Mouse (Mus musculus) megakaryocyte, embryonic 14.5 days (primary cell): ENCODE measurements around the gene Ubtf. TPM values are rescaled to one million over a fixed set of nuclear protein-coding genes. Genes with fewer than 3 reads are reported as not detected.

Source experiments
- H3K27me3 ChIP-seq: replicated peaks from 2 replicates; pipeline ENCODE3; 2012; ENCODE audit warnings: inconsistent platforms
- H3K36me3 ChIP-seq: replicated peaks from 2 replicates; pipeline ENCODE3; 2012; ENCODE audit warnings: low read length, inconsistent platforms, mixed read lengths
- H3K4me1 ChIP-seq: 2 replicates; pipeline ENCODE4 v1.6.1; 2012; ENCODE audit warnings: inconsistent platforms
- H3K4me3 ChIP-seq: replicated peaks from 2 replicates; pipeline ENCODE3; 2012; ENCODE audit warnings: moderate library complexity, mild to moderate bottlenecking, inconsistent platforms
- H3K9me3 ChIP-seq: 2 replicates; pipeline ENCODE4 v1.6.1; 2012; ENCODE audit warnings: inconsistent platforms
- FLI1 ChIP-seq: IDR thresholded peaks from 2 replicates; pipeline ENCODE4 v1.6.1; 2012; ENCODE audit warnings: low read length, inconsistent platforms, mixed read lengths
- GATA1 ChIP-seq: IDR thresholded peaks from 3 replicates; pipeline ENCODE4 v1.6.1; 2012; ENCODE audit warnings: mixed read lengths, low read length, inconsistent platforms, borderline replicate concordance
- polyA plus RNA-seq: library from polyadenylated mRNA; stranded (reverse); fragments of >175 nt; gene quantifications from 2 replicates; pipeline ENCODE4 v1.2.3, GENCODE M21; 2012; ENCODE audit warnings: low replicate concordance; ENCODE audit not compliant: insufficient read depth

The Ubtf gene
- polyA plus RNA-seq, 1 experiment: 85.8 TPM

- TF ChIP-seq GATA1 (no peak), FLI1 (no peak)
- peaks cover 22% of the 10 kb centered on the region for H3K27me3 ChIP-seq
- H3K9me3 ChIP-seq: no peaks in the 10 kb centered on the region
- peak overlapping the region; percentile 92 for H3K4me3 ChIP-seq
- peaks cover 26% of the 10 kb centered on the region for H3K4me1 ChIP-seq
- peaks cover 10% of the 10 kb centered on the region for H3K36me3 ChIP-seq
Measured at GRCm38 (mm10) chr11:102319941-102320685, 571 bp upstream of the Ubtf start.

GRCm38 (mm10) chr11:102318576-102319409 is 749 bp downstream of the Ubtf start:
- no peaks in the 10 kb centered on the region for H3K9me3 ChIP-seq
- peak overlapping the region; percentile 92 for H3K4me3 ChIP-seq
- H3K27me3 ChIP-seq: peaks cover 18% of the 10 kb centered on the region
- TF ChIP-seq FLI1 (no peak), GATA1 (no peak)
- peaks cover 23% of the 10 kb centered on the region for H3K36me3 ChIP-seq
- H3K4me1 ChIP-seq: peaks cover 37% of the 10 kb centered on the region

GRCm38 (mm10) chr11:102317901-102318575 is 1.5 kb downstream of the Ubtf start:
- peaks cover 12% of the 10 kb centered on the region for H3K27me3 ChIP-seq
- H3K9me3 ChIP-seq: no peaks in the 10 kb centered on the region
- H3K4me1 ChIP-seq: peaks cover 44% of the 10 kb centered on the region
- TF ChIP-seq GATA1: no peak
- no peak for TF ChIP-seq FLI1
- peak overlapping the region; percentile 92 for H3K4me3 ChIP-seq
- H3K36me3 ChIP-seq: peaks cover 31% of the 10 kb centered on the region

- peaks cover 37% of the 10 kb centered on the region for H3K36me3 ChIP-seq
- peaks cover 50% of the 10 kb centered on the region for H3K4me1 ChIP-seq
- peaks cover 8% of the 10 kb centered on the region for H3K27me3 ChIP-seq
- H3K4me3 ChIP-seq: peak overlapping the region; percentile 92
- TF ChIP-seq FLI1: no peak
- TF ChIP-seq GATA1: no peak
- H3K9me3 ChIP-seq: no peaks in the 10 kb centered on the region
Measured at GRCm38 (mm10) chr11:102317298-102317900, 2.1 kb downstream of the Ubtf start.

GRCm38 (mm10) chr11:102316572-102317297 is 2.8 kb downstream of the Ubtf start:
- TF ChIP-seq FLI1 (no peak), GATA1 (no peak)
- Histone ChIP-seq H3K36me3 (peaks cover 44% of the 10 kb centered on the region), H3K9me3 (no peaks in the 10 kb centered on the region), H3K4me1 (peaks cover 57% of the 10 kb centered on the region), H3K4me3 (peak overlapping the region; percentile 92), H3K27me3 (peaks cover 5% of the 10 kb centered on the region)

- Histone ChIP-seq H3K36me3 (peaks cover 52% of the 10 kb centered on the region), H3K27me3 (peaks cover 5% of the 10 kb centered on the region), H3K9me3 (no peaks in the 10 kb centered on the region), H3K4me3 (peak overlapping the region; percentile 92), H3K4me1 (peaks cover 65% of the 10 kb centered on the region)
- TF ChIP-seq GATA1 (no peak), FLI1 (no peak)
Measured at GRCm38 (mm10) chr11:102315690-102316571, 3.6 kb downstream of the Ubtf start.

- Histone ChIP-seq H3K4me1 (peaks cover 69% of the 10 kb centered on the region), H3K4me3 (no peak overlapping the region), H3K36me3 (peaks cover 68% of the 10 kb centered on the region), H3K9me3 (no peaks in the 10 kb centered on the region), H3K27me3 (no peaks in the 10 kb centered on the region)
- TF ChIP-seq GATA1 (no peak), FLI1 (no peak)
Measured at GRCm38 (mm10) chr11:102314321-102314720, 5.2 kb downstream of the Ubtf start.

GRCm38 (mm10) chr11:102312586-102312985 is 7.0 kb downstream of the Ubtf start:
- Histone ChIP-seq H3K27me3 (no peaks in the 10 kb centered on the region), H3K4me1 (peaks cover 87% of the 10 kb centered on the region), H3K9me3 (no peaks in the 10 kb centered on the region), H3K36me3 (peaks cover 83% of the 10 kb centered on the region), H3K4me3 (no peak overlapping the region)
- TF ChIP-seq FLI1 (no peak), GATA1 (no peak)
